Mouse (Mus musculus) limb, embryonic 12.5 days (tissue): Measurements from ENCODE around the gene Clic5. TPM values are rescaled to one million over a fixed set of nuclear protein-coding genes. Genes with fewer than 3 reads are reported as not detected.

Source experiments
- ATAC-seq: fragments of 200-750 bp; cut with Nextera tagmentation; 2 replicates; pipeline ENCODE4 v1.8.0; 2017; ENCODE audit warnings: low read depth, moderate TSS enrichment; ENCODE audit not compliant: insufficient number of reproducible peaks, insufficient read depth, low FRiP score, low TSS enrichment
- H3K27ac ChIP-seq: fragments of 300-500 bp; sonication (generic); 2 replicates; pipeline ENCODE4 v1.5.1; 2016; ENCODE audit warnings: mild to moderate bottlenecking, moderate library complexity
- H3K27me3 ChIP-seq: fragments of 300-500 bp; sonication (generic); 2 replicates; pipeline ENCODE4 v1.6.1; 2016; ENCODE audit warnings: mild to moderate bottlenecking, moderate library complexity
- H3K36me3 ChIP-seq: fragments of 300-500 bp; sonication (generic); 2 replicates; pipeline ENCODE4 v1.6.1; 2016; ENCODE audit warnings: mild to moderate bottlenecking, moderate library complexity
- H3K4me1 ChIP-seq: fragments of 300-500 bp; sonication (generic); replicated peaks from 2 replicates; pipeline ENCODE4 v1.6.1; 2016
- H3K4me2 ChIP-seq: fragments of 300-500 bp; sonication (generic); 2 replicates; pipeline ENCODE4 v1.6.1; 2016; ENCODE audit warnings: mild to moderate bottlenecking, moderate library complexity
- H3K4me3 ChIP-seq: fragments of 300-500 bp; sonication (generic); replicated peaks from 2 replicates; pipeline ENCODE4 v1.5.1; 2016; ENCODE audit warnings: mild to moderate bottlenecking
- H3K9ac ChIP-seq: fragments of 300-500 bp; sonication (generic); replicated peaks from 2 replicates; pipeline ENCODE4 v1.6.1; 2016; ENCODE audit warnings: mild to moderate bottlenecking, moderate library complexity
- H3K9me3 ChIP-seq: fragments of 300-500 bp; sonication (generic); 2 replicates; pipeline ENCODE4 v1.6.1; 2016; ENCODE audit warnings: mild to moderate bottlenecking, moderate library complexity
- WGBS: fragments of 180-500 bp; shearing (Covaris S2); methylation state at CpG from one replicate; pipeline ENCODE4 v1.1.7; 2016; 5-methylcytosine and 5-hydroxymethylcytosine counted together
- polyA plus RNA-seq: library from polyadenylated mRNA; unstranded; fragments of >200 nt; fragmentation: Nextera tagmentation; extraction: Ambion mirVana; gene quantifications from 2 replicates; pipeline ENCODE4 v1.2.1, GENCODE M21; 2016

The Clic5 gene
- 0.26 and 0.29 TPM in 2 replicates for polyA plus RNA-seq

DNA sequence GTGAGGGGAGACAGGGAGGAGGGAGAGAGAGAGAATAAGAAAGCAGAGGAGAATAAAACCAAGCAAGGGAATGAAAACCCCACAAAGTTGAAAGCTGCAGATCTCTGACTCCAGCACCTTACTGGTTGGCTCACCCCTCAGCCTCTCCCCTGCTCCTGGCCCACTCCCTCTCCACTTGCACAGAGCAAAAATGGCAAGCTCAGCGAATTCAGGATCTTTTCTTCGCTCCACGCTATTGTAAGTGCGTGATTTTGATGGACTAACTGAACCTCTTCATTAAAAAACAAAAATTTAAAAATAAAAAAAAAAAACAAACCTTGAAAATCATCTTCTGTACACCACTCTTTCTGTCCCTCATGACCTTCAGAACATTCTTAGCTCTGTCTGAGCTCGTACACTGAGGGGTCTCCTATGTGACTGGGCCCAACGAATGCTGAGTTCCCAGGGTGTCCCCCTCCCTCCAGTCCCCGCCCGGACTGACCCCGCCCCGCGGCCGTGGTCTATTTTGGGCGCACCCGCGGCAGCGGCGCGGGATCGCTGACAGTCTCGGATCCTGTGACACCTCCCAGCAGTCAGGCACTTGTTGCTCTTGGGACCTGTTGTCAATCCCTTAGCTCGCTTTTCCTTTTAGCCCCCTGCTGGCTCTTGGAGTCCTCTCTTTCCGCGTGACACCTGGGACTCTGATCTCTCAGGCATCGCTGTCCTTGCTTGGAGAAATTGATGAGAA lies at the start of gene Clic5:
TSS of gene Clic5 (plus strand) at position 543 of the 727 bp plus-strand sequence.
- Histone ChIP-seq H3K4me1 (peaks cover 22% of the 10 kb centered on the region), H3K9me3 (0 out of 2 replicates have a peak, but pooled peaks cover 3% of the 10 kb centered on the region), H3K4me2 (peak within 1 kb of the TSS; percentile 93), H3K9ac (peak within 1 kb of the TSS; percentile 47), H3K4me3 (peak within 1 kb of the TSS; percentile 45), H3K36me3 (no peaks in the 10 kb centered on the region), H3K27ac (no peak within 1 kb of the TSS), H3K27me3 (peaks cover 58% of the 10 kb centered on the region)
- WGBS: 4% methylated on average over 24 of the region's 24 CpGs
- peak; percentile 52; the same call in 1 of the 2 replicates for ATAC-seq

DNA sequence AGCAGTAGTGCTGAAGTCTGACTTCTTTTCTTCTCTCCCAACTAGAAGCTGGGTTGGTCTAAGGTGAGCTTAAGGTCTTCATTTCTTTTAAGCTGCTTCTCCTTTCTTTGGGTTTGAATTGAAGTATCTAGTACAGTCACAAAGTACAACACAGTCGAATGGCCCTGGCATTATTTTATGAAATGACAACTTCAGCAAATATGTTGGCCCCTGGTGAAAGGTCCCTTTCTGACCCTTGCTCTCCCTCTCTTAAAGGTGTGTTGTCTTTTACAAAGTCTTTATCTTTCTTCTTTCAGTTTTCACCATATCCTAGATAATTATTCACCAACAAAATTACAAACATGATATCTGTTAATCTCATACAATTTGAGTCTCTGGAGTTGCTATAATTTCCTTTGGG lies 42.6 kb upstream of the Clic5 start:
- Histone ChIP-seq H3K4me3 (no peak overlapping the region), H3K9ac (no peak overlapping the region), H3K36me3 (no peaks in the 10 kb centered on the region), H3K27me3 (no peaks in the 10 kb centered on the region), H3K27ac (no peak overlapping the region), H3K4me1 (peaks cover 7% of the 10 kb centered on the region; the same call in 1 of the 2 replicates), H3K9me3 (0 out of 2 replicates have a peak, but pooled peaks cover 3% of the 10 kb centered on the region), H3K4me2 (no peak overlapping the region)
- 95% methylated on average over 1 of the region's 1 CpGs for WGBS
- ATAC-seq: no peak

DNA sequence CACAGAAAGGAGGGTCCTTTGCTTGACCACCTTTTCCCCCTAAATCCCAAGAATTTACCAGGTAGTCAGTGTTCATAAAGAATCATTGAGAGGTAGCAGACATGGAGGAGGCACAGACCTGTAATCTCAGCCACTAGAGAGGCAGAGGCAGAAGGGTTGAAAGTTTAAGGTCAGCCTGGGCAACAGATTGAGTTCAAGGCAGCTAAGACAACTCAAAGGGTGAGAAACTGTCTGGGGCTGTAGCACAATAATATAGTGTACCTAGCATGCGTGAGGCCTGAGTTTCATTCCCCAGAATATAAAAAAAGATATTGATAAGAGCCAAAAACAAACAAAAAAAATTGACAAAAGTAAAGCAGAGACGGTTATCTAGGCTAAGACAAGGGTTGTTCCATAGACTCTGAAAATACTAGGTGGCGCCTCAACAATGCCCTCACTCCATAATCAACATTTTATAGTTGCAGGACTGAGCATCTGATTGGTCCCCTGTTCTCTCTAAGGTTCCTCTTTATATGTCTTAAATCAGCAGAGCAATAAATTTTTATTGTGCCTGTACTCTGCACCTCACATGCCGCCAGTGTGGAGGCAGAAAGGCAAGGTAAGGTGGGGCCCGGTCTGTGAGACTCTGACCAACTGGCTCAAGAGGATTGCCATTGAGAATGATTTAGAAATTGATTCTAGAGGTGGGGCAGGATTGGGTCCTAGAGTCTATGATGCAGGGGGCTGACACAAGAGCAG lies 40.1 kb upstream of the Clic5 start:
- no peak overlapping the region for H3K9ac ChIP-seq
- H3K36me3 ChIP-seq: no peaks in the 10 kb centered on the region
- H3K27ac ChIP-seq: no peak overlapping the region
- no peak; the same call in 1 of the 2 replicates for ATAC-seq
- WGBS: 53% methylated on average over 5 of the region's 5 CpGs
- H3K4me1 ChIP-seq: peaks cover 13% of the 10 kb centered on the region; the same call in 1 of the 2 replicates
- H3K9me3 ChIP-seq: 0 out of 2 replicates have a peak, but pooled peaks cover 3% of the 10 kb centered on the region
- H3K27me3 ChIP-seq: no peaks in the 10 kb centered on the region; the same call in 1 of the 2 replicates
- no peak overlapping the region for H3K4me3 ChIP-seq
- no peak overlapping the region for H3K4me2 ChIP-seq

DNA sequence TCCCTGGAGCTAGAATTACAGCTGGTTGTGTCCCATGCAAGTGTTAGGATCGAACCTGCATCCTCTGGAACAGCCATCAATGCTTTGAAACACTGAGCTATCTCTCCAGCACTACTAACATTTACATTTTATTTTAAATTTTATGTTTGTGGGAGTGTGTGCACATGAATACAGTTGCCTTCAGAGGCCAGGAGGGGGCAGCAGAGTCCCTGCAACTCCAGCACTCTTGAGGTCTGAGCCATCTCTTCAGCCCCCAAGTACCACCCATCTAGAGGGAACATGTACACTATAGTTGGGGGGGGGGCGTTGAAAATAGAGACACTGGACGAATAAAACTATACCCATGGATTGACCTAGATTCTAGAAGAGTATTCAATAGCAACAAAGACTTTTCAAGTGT lies 37.3 kb upstream of the Clic5 start:
- ATAC-seq: no peak
- WGBS: 66% methylated on average over 3 of the region's 3 CpGs

DNA sequence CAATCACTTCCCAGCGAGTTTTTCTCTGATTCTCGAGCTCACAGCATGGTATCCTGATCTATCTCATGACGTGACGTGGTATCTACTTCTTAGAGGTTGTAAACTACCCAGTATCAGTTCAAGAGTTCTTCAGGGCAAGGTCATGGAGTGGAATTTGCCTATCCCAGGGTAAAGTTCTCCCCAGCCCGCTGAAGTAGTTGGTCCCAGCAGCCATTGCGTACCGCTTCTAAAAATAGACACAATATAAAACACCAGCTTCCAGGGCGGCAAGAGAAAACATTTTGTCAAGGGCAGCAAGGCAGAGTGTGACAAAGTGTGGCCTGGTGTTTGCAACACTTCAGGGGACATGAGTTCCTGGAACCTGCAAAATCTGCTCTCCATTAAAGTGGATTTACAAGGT lies 36.5 kb upstream of the Clic5 start:
- ATAC-seq: no peak
- H3K27me3 ChIP-seq: no peaks in the 10 kb centered on the region; the same call in 1 of the 2 replicates
- no peak overlapping the region for H3K4me2 ChIP-seq
- H3K9me3 ChIP-seq: 0 out of 2 replicates have a peak, but pooled peaks cover 3% of the 10 kb centered on the region
- H3K27ac ChIP-seq: no peak overlapping the region
- peaks cover 19% of the 10 kb centered on the region; the same call in 1 of the 2 replicates for H3K4me1 ChIP-seq
- no peak overlapping the region for H3K9ac ChIP-seq
- H3K36me3 ChIP-seq: no peaks in the 10 kb centered on the region
- H3K4me3 ChIP-seq: no peak overlapping the region
- WGBS: 71% methylated on average over 8 of the region's 8 CpGs

More for the DNA sequence above, 37.3 kb upstream of the Clic5 start:
- H3K9me3 ChIP-seq: 0 out of 2 replicates have a peak, but pooled peaks cover 3% of the 10 kb centered on the region
- H3K36me3 ChIP-seq: no peaks in the 10 kb centered on the region
- H3K4me1 ChIP-seq: peaks cover 19% of the 10 kb centered on the region; the same call in 1 of the 2 replicates
- no peak overlapping the region for H3K4me3 ChIP-seq
- no peak overlapping the region for H3K4me2 ChIP-seq
- H3K27ac ChIP-seq: no peak overlapping the region
- H3K27me3 ChIP-seq: no peaks in the 10 kb centered on the region; the same call in 1 of the 2 replicates
- H3K9ac ChIP-seq: no peak overlapping the region

DNA sequence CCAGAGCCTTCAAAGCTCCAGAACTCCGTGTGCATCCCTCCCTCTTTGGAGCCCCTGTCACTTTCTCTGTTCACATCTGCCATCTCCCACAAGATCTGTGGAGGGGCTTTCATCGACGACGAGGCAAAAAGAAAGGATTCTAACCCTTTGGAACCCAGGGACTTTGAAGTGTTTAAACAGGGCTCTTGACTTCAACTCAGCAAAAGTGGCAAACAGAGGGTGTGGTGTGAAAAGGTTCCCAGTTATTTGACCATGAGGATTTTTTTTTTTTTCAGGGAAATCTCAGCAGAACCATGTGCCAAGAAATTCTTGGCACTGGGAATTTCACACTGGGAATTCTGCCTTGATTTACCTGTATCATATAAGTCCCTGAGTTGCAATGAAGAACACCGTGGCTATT lies 34.5 kb upstream of the Clic5 start:
- Histone ChIP-seq H3K36me3 (no peaks in the 10 kb centered on the region), H3K4me3 (no peak overlapping the region), H3K9me3 (0 out of 2 replicates have a peak, but pooled peaks cover 3% of the 10 kb centered on the region), H3K27ac (no peak overlapping the region), H3K4me2 (no peak overlapping the region), H3K4me1 (peaks cover 11% of the 10 kb centered on the region; the same call in 1 of the 2 replicates), H3K27me3 (no peaks in the 10 kb centered on the region; the same call in 1 of the 2 replicates), H3K9ac (no peak overlapping the region)
- no peak for ATAC-seq
- WGBS: 30% methylated on average over 5 of the region's 5 CpGs

DNA sequence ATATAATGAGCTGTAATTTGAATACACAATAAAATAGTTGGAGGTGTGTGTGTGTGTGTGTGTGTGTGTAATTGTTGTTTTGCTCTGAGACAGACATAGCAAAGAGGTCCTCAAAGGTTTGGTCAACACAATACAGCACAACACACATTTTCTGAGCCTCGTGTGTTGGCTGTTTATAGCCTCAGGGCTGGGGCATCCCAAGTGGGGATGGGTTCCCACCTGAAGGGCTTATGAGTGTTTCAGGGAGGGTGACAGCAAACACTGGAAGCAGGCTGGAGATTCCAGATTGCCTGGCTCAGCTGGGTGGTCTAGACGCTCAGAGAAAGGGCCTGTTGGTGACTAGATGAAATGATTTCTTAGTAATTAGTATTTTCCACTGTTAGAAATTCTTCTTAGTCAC lies 33.2 kb upstream of the Clic5 start:
- Histone ChIP-seq H3K36me3 (no peaks in the 10 kb centered on the region), H3K4me2 (no peak overlapping the region), H3K9me3 (no peaks in the 10 kb centered on the region), H3K4me3 (no peak overlapping the region), H3K27me3 (no peaks in the 10 kb centered on the region; the same call in 1 of the 2 replicates), H3K9ac (no peak overlapping the region), H3K4me1 (peaks cover 11% of the 10 kb centered on the region; the same call in 1 of the 2 replicates), H3K27ac (no peak overlapping the region)
- ATAC-seq: no peak
- WGBS: 70% methylated on average over 2 of the region's 2 CpGs

DNA sequence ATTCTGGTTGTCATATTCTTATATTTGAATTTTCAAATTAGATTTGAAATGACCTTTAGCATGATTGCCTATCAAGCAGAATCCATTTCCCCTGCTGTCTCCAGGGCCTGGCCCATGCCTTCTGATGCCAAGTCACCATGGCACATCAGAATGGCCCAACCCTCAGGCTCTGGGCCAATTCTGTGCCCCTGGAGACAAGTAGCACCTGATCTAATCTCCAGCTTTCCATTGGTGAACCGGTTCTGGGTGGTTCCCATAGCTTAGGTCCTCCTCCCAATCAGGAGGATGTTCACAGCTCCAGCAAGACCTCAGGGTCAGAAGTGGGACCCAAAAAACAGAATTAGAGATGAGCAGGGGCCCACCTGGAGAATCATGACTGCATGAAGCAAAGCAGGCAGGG lies 30.2 kb upstream of the Clic5 start:
- H3K27ac ChIP-seq: no peak overlapping the region
- WGBS: 73% methylated on average over 1 of the region's 1 CpGs
- H3K36me3 ChIP-seq: no peaks in the 10 kb centered on the region
- ATAC-seq: no peak
- peaks cover 10% of the 10 kb centered on the region for H3K4me1 ChIP-seq
- H3K9ac ChIP-seq: no peak overlapping the region
- H3K27me3 ChIP-seq: no peaks in the 10 kb centered on the region; the same call in 1 of the 2 replicates
- no peaks in the 10 kb centered on the region for H3K9me3 ChIP-seq
- no peak overlapping the region for H3K4me2 ChIP-seq
- H3K4me3 ChIP-seq: no peak overlapping the region

DNA sequence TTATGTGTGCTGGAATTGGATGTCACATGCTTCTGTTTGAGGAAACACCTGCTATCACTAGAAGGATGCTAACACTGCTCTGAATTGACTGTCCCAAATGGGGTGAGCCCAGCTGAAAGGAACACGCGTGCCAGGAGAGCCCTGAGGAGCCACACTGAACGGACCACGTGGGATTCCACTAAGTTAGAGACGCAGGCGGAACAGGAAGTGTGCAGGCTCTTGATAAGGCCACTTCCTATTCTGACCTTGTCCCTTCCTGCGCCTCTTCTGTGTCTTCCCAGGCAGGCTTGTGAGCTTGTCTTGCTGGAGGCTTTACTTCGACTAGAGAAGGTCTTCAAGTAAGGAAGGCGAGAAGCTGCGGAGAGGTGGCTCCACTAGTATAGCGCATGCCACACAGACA lies 27.9 kb upstream of the Clic5 start:
- Histone ChIP-seq H3K27me3 (no peaks in the 10 kb centered on the region), H3K9ac (no peak overlapping the region), H3K4me1 (peaks cover 5% of the 10 kb centered on the region), H3K9me3 (no peaks in the 10 kb centered on the region), H3K27ac (no peak overlapping the region), H3K4me2 (no peak overlapping the region), H3K4me3 (no peak overlapping the region), H3K36me3 (no peaks in the 10 kb centered on the region)
- WGBS: 82% methylated on average over 11 of the region's 11 CpGs
- ATAC-seq: no peak

DNA sequence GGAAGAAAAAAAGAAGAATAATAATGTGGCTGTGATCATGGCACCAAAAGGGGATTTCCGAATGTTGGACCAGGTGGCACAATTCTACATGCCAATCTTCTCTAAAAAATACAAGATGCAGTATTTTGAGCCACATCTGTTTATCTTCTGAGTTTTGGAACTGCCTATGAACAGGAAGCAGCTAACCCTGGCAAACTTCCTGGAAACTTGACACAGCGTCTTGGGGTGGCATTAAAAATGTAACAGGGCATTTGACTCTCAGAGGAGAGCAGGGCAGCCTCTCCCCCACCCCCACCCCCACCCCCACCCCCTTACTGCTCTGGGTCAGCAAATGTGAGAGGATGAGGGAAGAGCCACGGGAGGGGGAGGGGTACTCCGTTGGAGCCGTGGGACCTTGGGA lies 25.9 kb upstream of the Clic5 start:
- 39% methylated on average over 5 of the region's 5 CpGs for WGBS
- H3K27ac ChIP-seq: no peak overlapping the region

DNA sequence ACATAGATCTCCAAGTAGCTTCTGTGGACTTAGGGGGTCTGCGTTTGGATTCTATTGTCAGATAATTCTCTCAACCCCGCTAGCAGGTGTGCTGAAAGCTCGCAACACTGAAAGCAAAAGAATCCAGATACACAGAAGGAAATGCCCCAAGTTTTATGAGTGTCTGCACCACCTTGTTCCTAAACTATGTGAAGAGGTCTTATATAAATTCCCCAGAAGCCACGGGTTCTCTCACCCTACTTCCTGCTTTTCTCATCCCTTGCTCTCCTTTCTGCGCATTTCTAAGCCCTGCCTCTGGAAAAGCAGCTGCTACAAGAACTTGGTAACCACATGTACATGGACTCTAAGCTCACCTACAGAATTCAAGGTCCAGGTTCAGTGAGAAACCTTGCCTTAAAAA lies 25.4 kb upstream of the Clic5 start:
- Histone ChIP-seq H3K4me3 (no peak overlapping the region), H3K36me3 (no peaks in the 10 kb centered on the region), H3K4me2 (no peak overlapping the region), H3K27me3 (no peaks in the 10 kb centered on the region), H3K27ac (no peak overlapping the region), H3K4me1 (peaks cover 5% of the 10 kb centered on the region), H3K9ac (no peak overlapping the region), H3K9me3 (no peaks in the 10 kb centered on the region)
- 50% methylated on average over 5 of the region's 5 CpGs for WGBS
- ATAC-seq: no peak

More for the DNA sequence above, 25.9 kb upstream of the Clic5 start:
- Histone ChIP-seq H3K4me2 (no peak overlapping the region), H3K9ac (no peak overlapping the region), H3K9me3 (no peaks in the 10 kb centered on the region), H3K36me3 (no peaks in the 10 kb centered on the region), H3K4me3 (no peak overlapping the region), H3K4me1 (peaks cover 5% of the 10 kb centered on the region), H3K27me3 (no peaks in the 10 kb centered on the region)
- no peak for ATAC-seq
